Mouse (Mus musculus): ENCODE measurements around the gene Pax5. TPM values are rescaled to one million over a fixed set of nuclear protein-coding genes. Genes with fewer than 3 reads are reported as not detected.
A peak's percentile ranks its signal among the peaks of the same experiment; 100 is the strongest.

The Pax5 gene
- polyA plus RNA-seq, 1 experiment from 2014 or later, result not detected

- ATAC-seq (replicated peaks; ENCODE audit: low FRiP score, low read depth) (no peak), DNase-seq (ENCODE audit: low spot score) (peak; percentile 3)
Observed at GRCm38 (mm10) chr4:44713554-44714051, 3.3 kb upstream of the Pax5 start.

GRCm38 (mm10) chr4:44712786-44713553 is 2.7 kb upstream of the Pax5 start:
- no peak overlapping the region for H3K9ac ChIP-seq (ENCODE audit: low read depth, low read length)
- no peak overlapping the region for H3K4me2 ChIP-seq (ENCODE audit: low read length)
- H3K36me3 ChIP-seq (ENCODE audit: insufficient read depth, low read length), result no peaks in the 10 kb centered on the region
- TF ChIP-seq CTCF (IDR thresholded peaks at IDR 0.05; ENCODE audit: low read depth), result no peak
- peaks cover 6% of the 10 kb centered on the region; the same call in 1 of the 2 replicates for H3K4me1 ChIP-seq (replicated peaks; ENCODE audit: insufficient read depth, low read length)
- 0 out of 2 replicates have a peak overlapping the region, but pooled peaks have one; percentile 13 for H3K4me3 ChIP-seq (replicated peaks; ENCODE audit: low read depth, low read length)
- ATAC-seq (replicated peaks; ENCODE audit: low FRiP score, low read depth) (no peak), DNase-seq (ENCODE audit: low spot score) (peak; percentile 15)
- no peak overlapping the region for H3K27ac ChIP-seq
- WGBS, result 1% methylated on average over 50 of the region's 50 CpGs
- H3K27me3 ChIP-seq (ENCODE audit: insufficient read depth, low read length), result peaks cover 82% of the 10 kb centered on the region
- H3K9me3 ChIP-seq (replicated peaks; ENCODE audit: low read length), result no peaks in the 10 kb centered on the region

More at GRCm38 (mm10) chr4:44713554-44714051, 3.3 kb upstream of the Pax5 start:
- H3K9me3 ChIP-seq (replicated peaks; ENCODE audit: low read length), result no peaks in the 10 kb centered on the region
- H3K27ac ChIP-seq, result no peak overlapping the region
- H3K36me3 ChIP-seq (ENCODE audit: insufficient read depth, low read length), result no peaks in the 10 kb centered on the region
- H3K4me2 ChIP-seq (ENCODE audit: low read length), result no peak overlapping the region
- H3K4me1 ChIP-seq (replicated peaks; ENCODE audit: insufficient read depth, low read length), result peaks cover 6% of the 10 kb centered on the region; the same call in 1 of the 2 replicates
- WGBS, result under 1% methylated on average over 19 of the region's 19 CpGs
- no peak overlapping the region for H3K9ac ChIP-seq (ENCODE audit: low read depth, low read length)
- TF ChIP-seq CTCF (IDR thresholded peaks at IDR 0.05; ENCODE audit: low read depth), result no peak
- H3K4me3 ChIP-seq (replicated peaks; ENCODE audit: low read depth, low read length), result no peak overlapping the region
- peaks cover 79% of the 10 kb centered on the region for H3K27me3 ChIP-seq (ENCODE audit: insufficient read depth, low read length)

GRCm38 (mm10) chr4:44712051-44712700 is 1.9 kb upstream of the Pax5 start:
- Histone ChIP-seq H3K27me3 (ENCODE audit: insufficient read depth, low read length) (peaks cover 84% of the 10 kb centered on the region), H3K4me2 (ENCODE audit: low read length) (no peak overlapping the region; the same call in 1 of the 2 replicates), H3K4me1 (replicated peaks; ENCODE audit: insufficient read depth, low read length) (peaks cover 6% of the 10 kb centered on the region; the same call in 1 of the 2 replicates), H3K9ac (ENCODE audit: low read depth, low read length) (no peak overlapping the region), H3K27ac (no peak overlapping the region), H3K9me3 (replicated peaks; ENCODE audit: low read length) (no peaks in the 10 kb centered on the region), H3K36me3 (ENCODE audit: insufficient read depth, low read length) (no peaks in the 10 kb centered on the region), H3K4me3 (replicated peaks; ENCODE audit: low read depth, low read length) (no peak overlapping the region)
- ATAC-seq (replicated peaks; ENCODE audit: low FRiP score, low read depth) (no peak), DNase-seq (ENCODE audit: low spot score) (peak; percentile 19)
- whole genome bisulfite sequencing, result 3% methylated on average over 25 of the region's 25 CpGs
- no peak for TF ChIP-seq CTCF (IDR thresholded peaks at IDR 0.05; ENCODE audit: low read depth)

GRCm38 (mm10) chr4:44711136-44711900 is 1.0 kb upstream of the Pax5 start:
- Histone ChIP-seq H3K36me3 (ENCODE audit: insufficient read depth, low read length) (no peaks in the 10 kb centered on the region), H3K4me1 (replicated peaks; ENCODE audit: insufficient read depth, low read length) (peaks cover 6% of the 10 kb centered on the region; the same call in 1 of the 2 replicates), H3K9ac (ENCODE audit: low read depth, low read length) (no peak overlapping the region), H3K9me3 (replicated peaks; ENCODE audit: low read length) (no peaks in the 10 kb centered on the region), H3K27ac (no peak overlapping the region), H3K4me3 (replicated peaks; ENCODE audit: low read depth, low read length) (no peak overlapping the region), H3K4me2 (ENCODE audit: low read length) (no peak overlapping the region), H3K27me3 (ENCODE audit: insufficient read depth, low read length) (peaks cover 85% of the 10 kb centered on the region)
- ATAC-seq (replicated peaks; ENCODE audit: low FRiP score, low read depth) (no peak), DNase-seq (ENCODE audit: low spot score) (no peak)
- 2% methylated on average over 25 of the region's 25 CpGs for WGBS
- TF ChIP-seq CTCF (IDR thresholded peaks at IDR 0.05; ENCODE audit: low read depth), result no peak

GRCm38 (mm10) chr4:44710701-44711097 is 412 bp upstream of the Pax5 start:
- TF ChIP-seq CTCF (IDR thresholded peaks at IDR 0.05; ENCODE audit: low read depth), result no peak
- WGBS, result 1% methylated on average over 30 of the region's 30 CpGs
- no peak overlapping the region for H3K9ac ChIP-seq (ENCODE audit: low read depth, low read length)
- peaks cover 89% of the 10 kb centered on the region for H3K27me3 ChIP-seq (ENCODE audit: insufficient read depth, low read length)
- no peaks in the 10 kb centered on the region for H3K9me3 ChIP-seq (replicated peaks; ENCODE audit: low read length)
- H3K27ac ChIP-seq, result no peak overlapping the region
- DNase-seq (ENCODE audit: low spot score) (no peak), ATAC-seq (replicated peaks; ENCODE audit: low FRiP score, low read depth) (no peak)
- no peaks in the 10 kb centered on the region for H3K36me3 ChIP-seq (ENCODE audit: insufficient read depth, low read length)
- H3K4me2 ChIP-seq (ENCODE audit: low read length), result no peak overlapping the region
- H3K4me1 ChIP-seq (replicated peaks; ENCODE audit: insufficient read depth, low read length), result peaks cover 6% of the 10 kb centered on the region; the same call in 1 of the 2 replicates
- H3K4me3 ChIP-seq (replicated peaks; ENCODE audit: low read depth, low read length), result no peak overlapping the region

All from kidney, postnatal 0 days (tissue).